Comparison of ENCODE assay signal across 8 mouse cellular contexts in genomic region chr5:113871903-113872548, GRCm38 (mm10). TPM values are rescaled to one million over a fixed set of nuclear protein-coding genes. Genes with fewer than 3 reads are reported as not detected.
DNase-seq lines count a peak whose midpoint lies in the region; ATAC-seq lines count a peak whose summit lies in the region.

No protein-coding gene starts in this region.

- peak; percentile 48; the same call in 1 of the 2 replicates for ATAC-seq in liver, embryonic 11.5 days (replicated peaks; ENCODE audit: low FRiP score)
- no peak for ATAC-seq in embryonic facial prominence, embryonic 15.5 days (ENCODE audit: insufficient number of reproducible peaks, low FRiP score, low TSS enrichment, low read depth)
- ATAC-seq in midbrain, embryonic 15.5 days (replicated peaks): no peak

- H3K4me3 ChIP-seq in liver, embryonic 11.5 days (ENCODE audit: low read depth, low read length): no peak overlapping the region
- no peak overlapping the region for H3K4me3 ChIP-seq in embryonic facial prominence, embryonic 15.5 days (replicated peaks)
- no peak overlapping the region for H3K4me3 ChIP-seq in midbrain, embryonic 15.5 days

- no peak overlapping the region for H3K9ac ChIP-seq in liver, embryonic 11.5 days (ENCODE audit: low read depth, low read length)
- 0 out of 2 replicates have a peak overlapping the region, but pooled peaks have one; percentile 4 for H3K9ac ChIP-seq in embryonic facial prominence, embryonic 15.5 days
- H3K9ac ChIP-seq in midbrain, embryonic 15.5 days: no peak overlapping the region

- DNase-seq in liver, embryonic 11.5 days (ENCODE audit: low spot score): no peak
- no peak for DNase-seq in liver
- DNase-seq in layer of hippocampus, adult 9-11 months: peak; percentile 84
- DNase-seq in T-cell, adult 2 months (ENCODE audit: low spot score): no peak
- no peak for DNase-seq in yolk sac, embryonic 10.5 days (ENCODE audit: low spot score)
- DNase-seq in spleen, postnatal 10 days (ENCODE audit: low spot score in 2 of 2): no peak

- 72% methylated on average over 7 of the region's 7 CpGs for WGBS in liver, embryonic 11.5 days
- 64% methylated on average over 7 of the region's 7 CpGs for WGBS in embryonic facial prominence, embryonic 15.5 days
- 65% methylated on average over 7 of the region's 7 CpGs for WGBS in midbrain, embryonic 15.5 days

- no peaks in the 10 kb centered on the region for H3K9me3 ChIP-seq in liver, embryonic 11.5 days (ENCODE audit: control insufficient read depth, low read length)
- no peaks in the 10 kb centered on the region for H3K9me3 ChIP-seq in embryonic facial prominence, embryonic 15.5 days (replicated peaks)
- no peaks in the 10 kb centered on the region for H3K9me3 ChIP-seq in midbrain, embryonic 15.5 days

- H3K4me2 ChIP-seq in liver, embryonic 11.5 days: no peak overlapping the region
- H3K4me2 ChIP-seq in embryonic facial prominence, embryonic 15.5 days (replicated peaks): no peak overlapping the region
- no peak overlapping the region for H3K4me2 ChIP-seq in midbrain, embryonic 15.5 days

- peaks cover 17% of the 10 kb centered on the region; the same call in 1 of the 2 replicates for H3K36me3 ChIP-seq in liver, embryonic 11.5 days (ENCODE audit: control insufficient read depth, insufficient read depth, low read length)
- H3K36me3 ChIP-seq in embryonic facial prominence, embryonic 15.5 days: peaks cover 15% of the 10 kb centered on the region; the same call in 1 of the 2 replicates
- H3K36me3 ChIP-seq in midbrain, embryonic 15.5 days (replicated peaks): peaks cover 4% of the 10 kb centered on the region; the same call in 1 of the 2 replicates

- peaks cover 53% of the 10 kb centered on the region for H3K4me1 ChIP-seq in liver, embryonic 11.5 days (replicated peaks; ENCODE audit: control insufficient read depth, insufficient read depth, low read length)
- peaks cover 63% of the 10 kb centered on the region for H3K4me1 ChIP-seq in embryonic facial prominence, embryonic 15.5 days
- peaks cover 72% of the 10 kb centered on the region for H3K4me1 ChIP-seq in midbrain, embryonic 15.5 days

- peak overlapping the region; percentile 23 for H3K27ac ChIP-seq in liver, embryonic 11.5 days (ENCODE audit: low read depth, low read length)
- peak overlapping the region; percentile 86 for H3K27ac ChIP-seq in embryonic facial prominence, embryonic 15.5 days (replicated peaks)
- peak overlapping the region; percentile 99 for H3K27ac ChIP-seq in midbrain, embryonic 15.5 days

- no peaks in the 10 kb centered on the region for H3K27me3 ChIP-seq in liver, embryonic 11.5 days (replicated peaks; ENCODE audit: control insufficient read depth, insufficient read depth, low read length)
- no peaks in the 10 kb centered on the region for H3K27me3 ChIP-seq in embryonic facial prominence, embryonic 15.5 days
- no peaks in the 10 kb centered on the region for H3K27me3 ChIP-seq in midbrain, embryonic 15.5 days (replicated peaks)

RNA-seq across cellular contexts. Expression of gene Coro1c, which starts 36.5 kb away (rescaled TPM):
- 122 and 137 TPM in 2 replicates for polyA plus RNA-seq in liver, embryonic 11.5 days (2014; fragmentation: Nextera tagmentation; extraction: Ambion mirVana)
- 99.0 and 101 TPM in 2 replicates for polyA plus RNA-seq in embryonic facial prominence, embryonic 15.5 days (2015; fragmentation: Nextera tagmentation; extraction: Ambion mirVana)
- 198 and 206 TPM in 2 replicates for polyA plus RNA-seq in midbrain, embryonic 15.5 days (2015; fragmentation: Nextera tagmentation; extraction: Ambion mirVana)

RNA-seq across cellular contexts. Expression of gene Selplg, which starts 39.6 kb away (rescaled TPM):
- 17.1 and 17.8 TPM in 2 replicates for polyA plus RNA-seq in liver, embryonic 11.5 days (2014; fragmentation: Nextera tagmentation; extraction: Ambion mirVana)
- polyA plus RNA-seq in embryonic facial prominence, embryonic 15.5 days (2015; fragmentation: Nextera tagmentation; extraction: Ambion mirVana): 5.3 TPM in 2 replicates
- 2.4 and 2.8 TPM in 2 replicates for polyA plus RNA-seq in midbrain, embryonic 15.5 days (2015; fragmentation: Nextera tagmentation; extraction: Ambion mirVana)

Comparison
In these comparisons a context has a peak if more than half of its experiments do, and no peak if none do; other contexts are left out.
1. H3K27ac ChIP-seq: peak in every context shown above with its lines; median percentile 99 in midbrain, embryonic 15.5 days; 86 in embryonic facial prominence, embryonic 15.5 days; 23 in liver, embryonic 11.5 days.